Mouse (Mus musculus) heart, embryonic 11.5 days (tissue): ENCODE results near the gene Smim20. TPM values are rescaled to one million over a fixed set of nuclear protein-coding genes. Genes with fewer than 3 reads are reported as not detected.

Source experiments
- ATAC-seq: fragments of 200-750 bp; cut with Nextera tagmentation; replicated peaks from 2 replicates; pipeline ENCODE4 v1.8.0; 2017; ENCODE audit warnings: moderate library complexity; ENCODE audit not compliant: insufficient number of reproducible peaks, low FRiP score, low TSS enrichment
- H3K27ac ChIP-seq: fragments of 300-500 bp; sonication (generic); 2 replicates; pipeline ENCODE4 v1.5.1; 2014; ENCODE audit warnings: mild to moderate bottlenecking, low read depth, low read length
- H3K27me3 ChIP-seq: fragments of 300-500 bp; sonication (generic); 2 replicates; pipeline ENCODE4 v1.6.1; 2014; ENCODE audit warnings: mild to moderate bottlenecking, low read length, mixed read lengths; ENCODE audit not compliant: control insufficient read depth, insufficient read depth
- H3K36me3 ChIP-seq: fragments of 300-500 bp; sonication (generic); 2 replicates; pipeline ENCODE4 v1.6.1; 2014; ENCODE audit warnings: mild to moderate bottlenecking, low read length, moderate library complexity, mixed read lengths; ENCODE audit not compliant: control insufficient read depth, insufficient read depth
- H3K4me1 ChIP-seq: fragments of 300-500 bp; sonication (generic); 2 replicates; pipeline ENCODE4 v1.6.1; 2014; ENCODE audit warnings: low read length; ENCODE audit not compliant: control insufficient read depth, insufficient read depth
- H3K4me2 ChIP-seq: fragments of 300-500 bp; sonication (generic); 2 replicates; pipeline ENCODE4 v1.6.1; 2014; ENCODE audit warnings: mild to moderate bottlenecking, moderate library complexity
- H3K4me3 ChIP-seq: fragments of 300-500 bp; sonication (generic); 2 replicates; pipeline ENCODE4 v1.5.1; 2014; ENCODE audit warnings: low read depth, low read length
- H3K9ac ChIP-seq: fragments of 300-500 bp; sonication (generic); 2 replicates; pipeline ENCODE4 v1.6.1; 2014; ENCODE audit warnings: mild to moderate bottlenecking, low read depth, low read length, moderate library complexity
- H3K9me3 ChIP-seq: fragments of 300-500 bp; sonication (generic); replicated peaks from 2 replicates; pipeline ENCODE4 v1.6.1; 2016; ENCODE audit warnings: low read length; ENCODE audit not compliant: control insufficient read depth
- WGBS: fragments of 180-500 bp; shearing (Covaris S2); extraction: QIAGEN DNeasy Blood & Tissue Kit; methylation state at CpG from one replicate; pipeline ENCODE4 v1.1.7; 2014; ENCODE audit not compliant: insufficient replicate concordance; 5-methylcytosine and 5-hydroxymethylcytosine counted together
- polyA plus RNA-seq: library from polyadenylated mRNA; unstranded; fragments of >200 nt; fragmentation: Nextera tagmentation; extraction: Ambion mirVana; gene quantifications from 2 replicates; pipeline ENCODE4 v1.2.1, GENCODE M21; 2014

Gene Smim20
- polyA plus RNA-seq, 1 experiment from 2014 or later = 146 TPM

DNA sequence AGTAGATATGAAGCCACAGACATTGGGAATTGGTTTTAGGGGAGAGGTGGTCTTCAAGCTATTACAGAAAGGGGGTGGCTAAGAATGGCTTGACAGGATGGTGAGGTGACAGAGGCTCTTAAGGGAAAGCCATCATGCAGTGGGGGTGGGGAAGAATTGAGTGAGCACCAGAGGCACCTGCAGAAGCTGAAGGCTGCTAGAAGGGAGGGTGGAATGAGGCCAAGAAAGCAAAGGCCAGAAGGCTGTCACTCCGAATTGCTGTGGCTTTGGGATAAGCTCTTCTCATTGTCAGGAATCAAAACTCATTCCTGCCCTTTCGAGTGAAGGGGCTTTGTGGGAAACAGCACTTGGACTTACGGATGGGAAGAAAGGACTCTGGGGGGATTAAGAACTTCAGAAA is 12.1 kb upstream of the Smim20 start:
- Histone ChIP-seq H3K9me3 (no peaks in the 10 kb centered on the region), H3K4me2 (no peak overlapping the region), H3K9ac (no peak overlapping the region), H3K27me3 (no peaks in the 10 kb centered on the region), H3K4me3 (no peak overlapping the region), H3K27ac (no peak overlapping the region), H3K4me1 (peaks cover 19% of the 10 kb centered on the region), H3K36me3 (no peaks in the 10 kb centered on the region)
- ATAC-seq = no peak
- WGBS = 57% methylated on average over 3 of the region's 3 CpGs

DNA sequence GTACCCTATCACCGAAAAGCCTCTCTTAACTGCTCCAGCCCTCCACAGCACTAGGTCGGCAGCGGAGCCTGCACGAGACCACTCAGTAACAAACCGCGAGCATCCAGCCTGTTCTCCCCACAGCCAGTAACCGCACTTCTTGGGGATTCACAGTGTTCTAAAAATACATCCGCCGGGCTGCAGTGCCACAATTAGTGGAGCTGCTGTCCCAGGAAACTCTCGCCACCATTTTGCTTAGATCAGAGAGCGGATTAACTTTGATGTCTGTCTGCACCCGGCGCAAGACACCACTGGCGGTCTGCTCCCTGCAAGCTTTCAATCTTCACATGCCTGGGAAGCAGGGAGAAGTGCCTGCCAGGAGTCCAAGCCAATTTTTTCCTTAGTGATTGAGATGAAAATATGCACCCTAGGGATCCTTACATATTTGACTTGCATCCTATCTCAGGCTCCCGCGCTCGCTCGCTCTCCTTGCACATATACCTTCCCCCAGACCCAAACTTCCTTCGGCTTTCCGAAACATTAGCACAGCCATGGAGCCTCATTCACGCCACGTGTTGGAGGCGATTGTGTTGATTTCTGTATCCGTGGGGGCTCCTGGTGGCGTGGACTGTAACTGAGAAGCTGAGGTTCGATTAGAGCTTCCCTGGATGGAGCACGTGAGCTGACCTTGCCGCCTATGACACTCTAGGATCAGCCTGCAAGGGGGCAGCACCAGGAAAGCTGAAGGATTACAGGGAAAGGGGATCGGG is 8.7 kb upstream of the Smim20 start:
- peak overlapping the region; percentile 61 for H3K9ac ChIP-seq
- peak overlapping the region; percentile 83 for H3K4me2 ChIP-seq
- no peaks in the 10 kb centered on the region for H3K27me3 ChIP-seq
- peak overlapping the region; percentile 40 for H3K4me3 ChIP-seq
- 0 out of 2 replicates have a peak overlapping the region, but pooled peaks have one; percentile 22 for H3K27ac ChIP-seq
- WGBS = 2% methylated on average over 29 of the region's 29 CpGs
- H3K9me3 ChIP-seq = no peaks in the 10 kb centered on the region
- ATAC-seq = peak; percentile 67; the same call in 1 of the 2 replicates
- H3K4me1 ChIP-seq = peaks cover 4% of the 10 kb centered on the region
- no peaks in the 10 kb centered on the region for H3K36me3 ChIP-seq

DNA sequence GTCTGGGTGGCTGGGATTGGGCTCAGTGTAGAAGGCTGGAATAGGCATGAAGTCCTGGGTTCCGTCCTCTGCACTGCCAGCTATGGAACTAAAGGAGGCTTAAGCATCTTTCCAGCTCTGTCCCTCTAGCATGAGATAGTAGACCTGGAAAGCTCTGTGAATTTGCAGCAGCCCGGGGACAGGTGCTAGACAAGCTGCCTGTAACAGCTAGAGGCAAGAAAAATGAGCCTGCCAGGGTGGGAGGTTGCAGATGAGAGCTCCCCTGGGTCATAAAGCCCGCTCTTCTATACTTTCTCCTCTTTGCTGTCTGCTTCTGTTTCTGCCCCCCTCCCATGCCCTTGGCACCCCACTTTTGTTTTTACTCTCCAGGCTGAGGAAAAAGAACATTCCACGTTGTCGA is 7.0 kb upstream of the Smim20 start:
- no peaks in the 10 kb centered on the region for H3K27me3 ChIP-seq
- no peaks in the 10 kb centered on the region for H3K36me3 ChIP-seq
- peaks cover 4% of the 10 kb centered on the region for H3K4me1 ChIP-seq
- H3K9me3 ChIP-seq = no peaks in the 10 kb centered on the region
- H3K4me2 ChIP-seq = no peak overlapping the region
- no peak overlapping the region for H3K9ac ChIP-seq
- no peak overlapping the region for H3K4me3 ChIP-seq
- H3K27ac ChIP-seq = no peak overlapping the region
- 63% methylated on average over 5 of the region's 5 CpGs for WGBS
- no peak for ATAC-seq

DNA sequence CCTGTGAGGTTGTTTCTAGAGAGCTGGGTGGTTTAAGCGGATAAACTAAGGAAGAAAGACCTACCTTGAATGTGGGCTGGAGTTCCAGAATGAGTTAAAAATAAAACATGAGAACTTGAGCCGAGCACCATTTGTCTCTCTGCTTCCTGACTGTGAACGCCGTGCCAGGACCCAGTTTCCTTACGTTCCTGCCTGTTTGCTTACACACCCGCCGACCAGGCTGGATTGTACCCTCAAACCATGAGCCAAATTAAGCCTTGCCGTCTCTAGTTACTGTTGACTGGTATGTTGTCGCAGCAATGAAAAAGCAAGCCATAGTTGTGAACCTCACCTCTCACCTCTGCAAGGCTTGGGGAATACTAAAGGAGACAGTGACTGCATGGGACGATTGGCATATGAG is 4.9 kb upstream of the Smim20 start:
- H3K4me1 ChIP-seq = peaks cover 4% of the 10 kb centered on the region
- no peaks in the 10 kb centered on the region for H3K36me3 ChIP-seq
- H3K9me3 ChIP-seq = no peaks in the 10 kb centered on the region
- no peak overlapping the region for H3K9ac ChIP-seq
- no peak overlapping the region for H3K4me2 ChIP-seq
- ATAC-seq = no peak
- 74% methylated on average over 10 of the region's 10 CpGs for WGBS
- H3K27ac ChIP-seq = no peak overlapping the region
- H3K4me3 ChIP-seq = no peak overlapping the region
- no peaks in the 10 kb centered on the region for H3K27me3 ChIP-seq

DNA sequence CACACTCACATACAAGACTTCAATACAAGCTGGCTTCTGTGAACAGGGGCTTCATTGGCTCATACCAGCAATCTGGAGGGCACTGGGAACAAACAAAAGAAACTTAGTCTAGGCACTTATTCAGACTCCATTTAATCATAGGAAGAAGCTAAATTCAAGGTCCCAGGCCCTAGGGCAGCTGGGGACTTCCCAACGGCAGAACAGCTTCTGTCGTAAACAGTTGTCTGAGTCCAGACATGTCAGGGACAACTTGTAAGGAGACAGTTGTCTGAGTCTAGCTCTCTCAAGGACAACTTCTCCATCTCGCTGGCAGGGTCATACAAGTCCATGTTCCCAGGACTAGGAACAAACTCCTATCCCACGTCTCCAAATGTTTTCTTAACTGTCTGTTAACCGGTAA is 2.8 kb upstream of the Smim20 start:
- Histone ChIP-seq H3K4me3 (no peak overlapping the region), H3K27me3 (no peaks in the 10 kb centered on the region), H3K27ac (no peak overlapping the region), H3K4me2 (no peak overlapping the region), H3K9ac (no peak overlapping the region), H3K4me1 (peaks cover 13% of the 10 kb centered on the region), H3K9me3 (no peaks in the 10 kb centered on the region), H3K36me3 (no peaks in the 10 kb centered on the region)
- no peak for ATAC-seq
- 75% methylated on average over 5 of the region's 5 CpGs for WGBS

DNA sequence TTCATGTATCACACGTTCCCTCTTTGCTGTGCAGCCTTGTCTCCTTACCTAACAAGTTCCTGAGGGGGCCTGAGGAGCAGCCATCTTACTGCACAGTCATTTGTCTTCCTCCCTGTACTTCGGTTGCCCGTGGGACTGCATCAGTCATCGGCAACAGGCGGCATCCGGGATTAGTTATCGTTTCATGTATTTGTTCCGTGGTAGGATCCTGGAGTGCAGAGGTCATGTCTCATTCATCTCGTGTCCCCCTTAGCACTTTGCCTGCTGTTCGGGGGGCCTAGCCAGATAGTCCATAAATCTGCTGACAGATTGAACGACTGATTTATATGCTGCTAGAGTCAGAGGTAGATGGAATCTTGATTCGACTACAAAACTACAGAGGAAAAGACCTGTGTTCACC is 1.1 kb upstream of the Smim20 start:
- Histone ChIP-seq H3K9ac (no peak overlapping the region), H3K9me3 (no peaks in the 10 kb centered on the region), H3K27ac (no peak overlapping the region), H3K36me3 (no peaks in the 10 kb centered on the region), H3K4me1 (peaks cover 19% of the 10 kb centered on the region), H3K4me3 (no peak overlapping the region), H3K4me2 (no peak overlapping the region), H3K27me3 (no peaks in the 10 kb centered on the region)
- WGBS = 79% methylated on average over 12 of the region's 12 CpGs
- no peak for ATAC-seq

DNA sequence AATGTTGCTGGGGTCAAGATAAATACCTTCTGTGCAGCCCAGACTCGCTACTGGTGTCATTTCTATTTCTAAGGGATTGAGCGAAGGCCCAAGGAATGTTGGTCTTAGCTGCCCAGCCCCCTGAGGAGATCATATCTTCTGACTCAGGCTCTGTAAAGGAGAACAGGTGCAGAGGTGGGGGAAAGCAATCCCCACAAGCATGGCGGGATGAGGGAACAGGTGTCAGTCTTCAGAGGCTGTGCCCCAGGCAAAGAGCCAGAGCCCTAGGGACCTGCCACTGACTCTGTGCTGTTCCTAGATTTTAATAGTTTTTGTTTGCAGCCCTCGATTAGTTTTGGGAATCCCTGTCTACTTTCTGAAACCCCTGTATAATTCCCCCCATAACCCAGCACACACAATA is 702 bp upstream of the Smim20 start:
- no peaks in the 10 kb centered on the region for H3K27me3 ChIP-seq
- peaks cover 23% of the 10 kb centered on the region for H3K4me1 ChIP-seq
- H3K36me3 ChIP-seq = no peaks in the 10 kb centered on the region
- no peak overlapping the region for H3K9ac ChIP-seq
- H3K4me3 ChIP-seq = no peak overlapping the region
- no peak overlapping the region; the same call in 1 of the 2 replicates for H3K4me2 ChIP-seq
- WGBS = 88% methylated on average over 4 of the region's 4 CpGs
- no peaks in the 10 kb centered on the region for H3K9me3 ChIP-seq
- H3K27ac ChIP-seq = no peak overlapping the region
- ATAC-seq = no peak

DNA sequence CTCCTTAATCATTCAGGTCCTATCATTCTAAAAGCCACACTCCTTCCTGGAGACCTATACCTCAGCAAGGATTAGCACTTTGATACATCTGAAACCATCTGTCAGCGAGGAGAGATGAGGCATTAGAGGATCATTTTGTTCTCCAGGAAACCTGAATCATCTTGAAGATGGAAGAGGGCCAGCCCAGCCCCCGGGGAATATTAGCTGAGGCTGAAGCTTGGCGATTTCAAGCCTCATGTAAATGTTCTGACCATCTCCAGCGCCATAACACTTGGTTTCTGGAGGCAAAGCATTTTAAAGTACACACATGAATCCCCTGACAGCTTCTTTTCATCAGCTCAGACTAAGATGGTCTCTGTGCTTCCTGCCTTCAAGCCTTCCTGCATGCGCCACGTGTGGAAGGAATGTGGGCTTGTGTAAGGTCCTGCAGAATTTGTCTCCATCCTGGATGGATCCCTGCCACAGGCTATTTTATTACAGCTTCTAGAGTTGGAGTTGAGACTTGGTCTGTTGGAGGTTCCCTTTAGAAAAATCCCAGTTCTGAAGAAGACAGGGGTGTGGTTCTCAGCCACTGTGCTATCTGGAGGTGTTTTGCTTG is 1.3 kb downstream of the Smim20 start:
- Histone ChIP-seq H3K27me3 (no peaks in the 10 kb centered on the region), H3K4me2 (peak overlapping the region; percentile 71), H3K27ac (0 out of 2 replicates have a peak overlapping the region, but pooled peaks have one; percentile 3), H3K4me1 (peaks cover 29% of the 10 kb centered on the region), H3K4me3 (0 out of 2 replicates have a peak overlapping the region, but pooled peaks have one; percentile 66), H3K9ac (no peak overlapping the region), H3K36me3 (no peaks in the 10 kb centered on the region), H3K9me3 (no peaks in the 10 kb centered on the region)
- no peak for ATAC-seq
- 71% methylated on average over 6 of the region's 6 CpGs for WGBS

DNA sequence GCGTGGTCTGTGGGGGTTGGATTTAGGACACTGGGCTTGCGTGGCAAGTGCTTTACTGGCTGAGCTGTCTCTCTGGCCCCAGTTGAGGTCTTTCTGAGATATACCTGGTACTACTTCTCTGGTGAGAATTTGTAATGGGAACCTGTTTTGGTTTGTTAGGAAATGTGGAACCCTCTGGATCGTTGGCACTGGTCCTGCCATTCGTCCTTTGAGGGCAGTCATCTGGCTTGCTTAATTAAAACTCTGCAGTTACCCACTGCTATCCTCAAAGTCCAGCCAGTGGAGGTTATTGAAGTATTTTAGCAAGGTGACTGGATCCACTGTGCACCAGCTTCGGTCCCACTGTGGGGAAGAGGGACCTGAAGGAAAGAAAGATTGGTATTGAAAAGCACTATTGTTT is 2.9 kb downstream of the Smim20 start:
- no peak overlapping the region for H3K4me2 ChIP-seq

More for the DNA sequence above, 2.9 kb downstream of the Smim20 start:
- H3K4me1 ChIP-seq = peaks cover 42% of the 10 kb centered on the region
- no peaks in the 10 kb centered on the region for H3K36me3 ChIP-seq
- no peaks in the 10 kb centered on the region for H3K27me3 ChIP-seq
- H3K9ac ChIP-seq = no peak overlapping the region
- H3K27ac ChIP-seq = no peak overlapping the region
- no peaks in the 10 kb centered on the region for H3K9me3 ChIP-seq
- no peak for ATAC-seq
- H3K4me3 ChIP-seq = no peak overlapping the region
- WGBS = 91% methylated on average over 5 of the region's 5 CpGs
